Mouse (Mus musculus) small intestine, adult 2 months (tissue): ENCODE measurements at regions not wholly inside any gene's neighbourhood (a gene's known extent, or its start where the extent isn't known, plus 50 kb on each side); places are given as distances from the start of the nearest gene placed in this dataset.

Source experiments
- CTCF ChIP-seq: fragments of 200-500 bp; IDR thresholded peaks from 2 replicates; pipeline ENCODE4 v1.5.1; 2012; ENCODE audit warnings: low read depth, mild to moderate bottlenecking, control low read depth, inconsistent platforms, low read length, moderate library complexity, mixed read lengths; ENCODE audit not compliant: insufficient replicate concordance, insufficient read length; ENCODE audit errors: extremely low read depth
- POLR2A ChIP-seq: fragments of 200-500 bp; IDR thresholded peaks from 2 replicates; pipeline ENCODE4 v1.6.1; 2012; ENCODE audit warnings: low read depth, mild to moderate bottlenecking, control low read depth, inconsistent platforms, low read length, moderate library complexity

GRCm38 (mm10) chr10:8951236-8951825 is 65.5 kb upstream of the Sash1 start:
- TF ChIP-seq CTCF (no peak), POLR2A (no peak)
